Mouse (Mus musculus) yolk sac, embryonic 10.5 days (tissue): ENCODE measurements at regions not wholly inside any gene's neighbourhood (a gene's known extent, or its start where the extent isn't known, plus 50 kb on each side); places are given as distances from the start of the nearest gene placed in this dataset.

Experiments used
- DNase-seq: peaks from one replicate; pipeline ENCODE4 v3.0.0-alpha.2; 2017; ENCODE audit warnings: low spot score

DNA sequence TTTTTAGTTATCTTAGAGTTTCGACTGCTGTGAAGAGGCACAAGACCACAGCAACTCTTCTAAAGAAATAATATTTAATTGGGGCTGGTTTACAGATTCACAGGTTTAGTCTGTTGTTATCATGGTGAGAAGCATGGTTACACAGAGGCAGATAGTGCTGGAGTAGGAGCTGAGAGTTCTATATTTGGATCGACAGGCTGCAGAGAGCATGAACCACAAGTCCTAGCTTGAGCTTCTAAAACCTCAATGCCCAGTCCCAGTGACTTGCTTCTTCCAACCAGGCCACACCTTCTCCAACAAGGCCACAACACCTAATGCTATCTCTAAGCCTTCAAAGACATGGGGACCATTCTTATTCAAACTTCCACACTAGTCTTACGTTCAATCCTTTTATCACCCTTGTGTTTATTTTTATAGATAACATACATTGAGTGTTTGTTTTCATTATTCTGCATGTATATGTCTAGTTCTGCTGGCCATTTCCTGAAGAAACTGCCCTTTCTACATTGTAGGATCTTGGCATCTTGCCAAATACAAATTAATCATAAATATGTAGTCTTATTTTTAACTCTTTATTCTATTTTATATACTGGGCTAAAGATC is 452.8 kb upstream of the Dmac1 start:
- DNase-seq = no peak

DNA sequence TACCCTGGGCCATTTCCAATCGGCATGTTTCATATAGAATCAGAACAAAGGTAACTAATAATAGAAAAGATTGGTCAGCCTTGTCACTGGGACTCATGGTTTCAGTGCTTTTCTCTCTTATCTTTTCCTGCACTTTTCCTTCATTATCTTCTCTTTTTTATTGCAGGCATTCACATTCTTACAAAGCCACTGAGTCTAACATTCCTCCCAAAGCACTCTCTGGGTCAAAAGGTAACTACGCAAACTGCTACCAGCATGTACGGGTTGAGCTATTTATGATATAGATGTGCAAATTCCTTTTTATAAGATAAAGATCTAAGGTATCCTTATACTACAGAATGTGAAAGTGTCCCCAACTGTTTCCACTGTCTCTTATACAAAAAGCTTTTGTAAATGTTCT is 436.5 kb upstream of the Dmac1 start:
- DNase-seq = no peak

DNA sequence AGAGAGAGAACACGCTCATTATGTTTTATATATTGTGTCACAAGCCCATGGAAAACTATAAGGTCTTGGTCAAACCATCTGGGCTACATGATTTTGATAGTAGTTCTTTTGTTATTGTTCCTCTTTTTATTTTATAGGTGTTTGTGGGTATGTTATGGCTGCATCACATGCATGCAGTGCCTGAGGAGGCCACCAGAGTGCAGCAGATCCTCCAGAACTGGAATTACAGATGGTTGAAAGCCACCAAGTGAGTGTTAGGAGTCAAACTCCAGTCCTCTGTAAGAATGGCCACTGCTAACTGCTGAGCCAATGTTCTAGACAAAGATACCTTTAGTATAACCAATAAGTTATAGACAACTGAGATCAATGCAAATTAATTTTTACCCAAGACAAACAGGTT is 435.9 kb upstream of the Dmac1 start:
- no peak for DNase-seq

DNA sequence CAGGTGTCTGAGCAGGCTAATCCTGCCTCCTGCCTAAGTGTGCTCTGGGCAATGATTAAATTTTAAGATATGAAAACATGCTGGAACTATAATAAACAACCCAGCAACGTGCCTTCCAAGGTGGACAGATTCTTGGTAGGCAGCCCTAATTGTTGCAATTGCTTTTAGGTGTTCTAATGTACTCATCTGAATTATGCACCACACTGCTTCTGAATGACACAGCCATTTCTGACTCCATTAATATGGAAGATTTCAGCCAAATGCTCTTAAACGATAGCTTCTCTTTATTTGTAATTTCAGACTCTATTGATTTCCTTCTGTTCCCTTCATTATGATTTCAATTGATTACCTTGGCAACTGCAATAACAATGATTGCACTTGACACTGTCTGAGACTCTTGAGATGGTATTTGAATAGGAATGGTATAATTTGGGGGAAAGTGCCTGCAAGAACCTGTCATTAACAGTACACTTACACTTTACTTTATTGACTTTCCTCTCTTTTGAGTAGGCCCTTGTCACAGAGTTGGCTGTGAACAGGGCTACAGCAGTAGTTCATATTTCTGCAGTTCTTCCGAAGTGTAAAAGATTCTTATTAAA is 422.8 kb upstream of the Dmac1 start:
- DNase-seq = no peak

DNA sequence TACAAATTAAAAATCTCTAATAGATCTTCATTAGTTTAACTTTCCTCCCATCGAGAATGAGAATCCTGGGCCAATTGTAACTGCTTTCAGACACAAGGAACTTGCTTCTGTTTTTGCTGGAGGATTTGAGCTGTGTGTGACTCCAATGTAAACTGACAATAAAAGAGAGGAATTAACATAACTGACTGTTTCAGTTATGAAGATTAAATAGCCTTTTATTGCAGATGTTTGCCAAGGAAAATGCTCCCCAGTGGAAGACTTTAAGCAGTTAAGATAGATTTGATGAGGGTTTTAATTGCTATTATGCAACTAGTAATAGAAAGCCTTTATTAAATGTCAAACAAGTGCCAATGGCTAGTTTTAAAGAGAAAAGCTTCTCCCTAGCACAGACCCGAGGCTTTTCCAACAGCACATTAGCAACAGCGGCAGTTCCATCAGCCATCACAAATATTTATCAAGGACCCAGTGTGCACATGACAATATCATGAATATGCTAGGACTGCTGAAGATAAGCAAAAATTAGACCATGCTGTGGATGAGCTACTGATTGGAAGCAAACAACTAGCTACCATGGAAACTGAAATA is 398.6 kb upstream of the Dmac1 start:
- no peak for DNase-seq

DNA sequence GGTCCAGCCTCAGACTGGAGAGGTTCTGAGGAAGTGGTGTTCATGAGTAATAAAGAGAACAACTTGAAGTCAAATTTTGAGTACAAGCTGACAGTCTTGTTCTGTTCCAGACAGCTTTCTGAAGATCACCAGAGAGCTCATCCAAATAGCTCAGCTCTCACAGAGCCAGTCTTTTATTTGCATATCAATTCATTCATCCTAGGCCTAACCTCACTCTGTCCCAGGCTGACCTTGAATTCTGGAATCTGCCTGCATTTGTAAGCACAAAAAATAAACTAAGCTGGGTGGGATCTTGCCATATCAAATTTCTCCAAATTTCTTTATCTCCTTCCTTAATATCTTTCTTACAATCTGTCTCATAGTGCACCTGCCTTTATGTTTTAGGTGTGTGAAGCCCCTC is 362.9 kb upstream of the Dmac1 start:
- no peak for DNase-seq

DNA sequence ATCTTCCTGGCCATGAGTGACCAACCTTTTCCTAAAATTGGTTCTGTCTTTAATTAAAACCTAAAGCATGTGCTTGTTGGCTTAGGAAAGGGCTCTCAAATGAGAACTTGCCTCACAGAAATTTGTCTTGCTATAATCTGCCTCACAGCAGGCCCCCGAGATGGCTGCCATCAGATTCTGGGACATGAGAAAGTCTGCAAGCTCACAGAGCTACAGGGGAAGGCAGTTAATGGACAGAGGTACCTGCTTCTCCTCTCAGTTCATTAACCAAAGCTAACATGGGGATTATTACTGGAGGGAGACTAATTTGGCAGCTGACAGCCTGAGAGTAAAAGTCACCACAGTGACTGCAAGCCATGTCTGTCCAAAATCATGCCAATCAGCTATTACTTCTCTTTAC is 358.5 kb upstream of the Dmac1 start:
- DNase-seq = no peak

DNA sequence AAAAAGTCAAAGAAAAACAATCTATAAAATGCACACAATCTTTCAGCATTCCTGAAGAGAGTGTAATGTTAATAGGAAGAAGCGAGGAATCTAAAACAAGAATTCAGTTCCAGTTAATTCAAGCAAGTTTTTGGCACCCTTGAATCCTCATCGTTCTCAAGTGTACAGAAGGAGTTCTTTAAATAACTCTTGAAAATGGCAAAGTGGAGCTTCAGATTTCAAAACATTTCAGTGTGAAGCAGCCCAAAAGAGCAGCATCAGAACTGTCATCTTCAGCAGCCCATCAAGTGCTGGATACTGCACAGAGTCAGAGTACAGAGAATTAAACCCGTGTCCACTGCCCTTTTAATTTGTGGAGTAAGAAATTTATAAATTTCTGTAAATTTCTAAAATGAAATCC is 311.8 kb upstream of the Dmac1 start:
- DNase-seq = no peak

DNA sequence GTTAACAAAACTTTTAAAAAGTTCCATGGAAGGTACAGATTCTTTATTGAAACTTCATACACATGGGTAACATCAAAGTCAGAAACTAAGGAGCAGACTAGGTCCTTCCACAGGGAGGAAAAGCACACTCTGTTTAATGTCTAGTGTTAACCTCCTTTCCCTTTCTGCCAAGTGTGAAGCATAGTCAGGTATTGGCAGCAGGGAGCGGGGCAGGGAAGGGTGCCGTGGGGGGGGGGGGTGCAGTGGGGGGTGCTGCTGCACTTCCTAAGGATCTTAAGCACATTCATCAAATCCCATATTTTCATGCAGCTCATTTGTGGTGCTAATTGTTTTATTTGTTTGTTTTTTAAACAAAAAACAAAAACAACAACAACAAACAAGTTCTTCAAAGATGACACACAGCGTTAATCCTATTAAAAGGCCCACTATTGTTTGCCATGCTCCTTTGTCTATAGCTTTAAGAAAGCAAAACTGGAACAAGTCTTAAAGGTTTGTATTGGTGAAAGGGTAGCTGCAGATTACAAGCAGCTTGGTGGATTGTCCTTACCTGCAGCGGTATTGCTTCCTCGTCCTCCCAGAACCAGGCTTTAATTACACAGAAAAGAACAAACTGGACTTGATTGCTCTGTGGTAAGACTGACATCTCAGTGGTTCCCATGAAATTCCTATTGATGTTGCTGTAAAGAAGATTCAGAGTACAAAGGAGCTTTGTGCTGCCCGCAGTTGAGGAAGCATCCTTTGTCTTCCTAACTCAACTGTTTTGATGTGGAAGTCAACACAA is 310.2 kb upstream of the Dmac1 start:
- DNase-seq = no peak

DNA sequence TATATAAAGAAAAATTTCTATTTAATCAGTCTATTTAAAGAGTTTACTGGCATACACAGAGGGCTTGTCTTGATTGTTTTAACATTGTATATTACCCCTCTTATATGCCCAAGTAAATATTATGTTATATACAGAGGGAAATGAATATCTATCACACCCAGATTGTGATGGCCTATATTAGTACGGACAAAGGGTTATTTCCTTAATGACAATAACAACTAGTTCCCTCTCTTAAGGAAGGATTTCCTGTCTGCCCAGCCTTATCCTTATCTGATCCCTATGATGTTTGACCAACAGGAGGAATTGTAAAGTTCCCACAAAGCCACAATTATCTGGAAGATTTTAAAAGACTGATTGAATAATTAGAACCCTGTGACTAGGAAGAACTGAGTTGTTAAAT is 301.8 kb upstream of the Dmac1 start:
- no peak for DNase-seq

DNA sequence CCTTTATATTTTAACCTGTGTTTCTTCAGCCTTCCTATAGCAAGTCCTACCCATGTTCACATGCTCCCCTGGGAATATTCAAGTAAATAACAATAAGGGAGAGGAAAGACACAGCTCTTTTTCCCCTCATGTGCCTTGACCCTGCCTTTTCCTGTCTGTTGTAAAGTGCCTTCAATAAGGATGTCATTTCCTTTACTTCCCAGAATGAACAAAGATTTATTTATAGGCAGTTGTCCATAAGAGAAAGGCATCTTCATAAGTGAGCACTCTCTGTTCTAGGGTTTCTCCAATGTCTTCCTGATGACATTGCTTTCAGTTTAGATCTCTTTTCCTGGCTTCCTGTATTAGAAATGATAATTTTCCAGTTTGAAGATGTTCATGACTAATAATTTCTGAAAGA is 294.5 kb upstream of the Dmac1 start:
- no peak for DNase-seq

DNA sequence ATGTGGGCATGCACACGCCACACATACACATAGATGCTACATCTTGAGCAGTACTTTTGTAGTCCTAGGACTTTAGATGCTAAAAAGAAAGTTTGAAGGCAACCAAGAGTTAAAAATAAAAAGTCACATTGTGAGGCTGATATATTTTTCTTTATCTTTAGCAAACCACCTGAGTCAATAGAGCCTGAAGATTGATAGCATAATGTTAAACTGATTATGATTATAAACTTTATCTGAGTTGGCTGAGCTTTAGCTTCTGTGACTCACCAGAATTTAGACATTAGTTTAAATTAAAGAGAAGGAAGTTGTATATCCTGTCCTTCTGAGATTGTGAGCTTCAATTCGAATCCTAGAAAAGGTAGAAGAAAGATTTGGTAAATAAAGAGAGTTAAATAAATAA is 289.5 kb upstream of the Dmac1 start:
- DNase-seq = no peak

DNA sequence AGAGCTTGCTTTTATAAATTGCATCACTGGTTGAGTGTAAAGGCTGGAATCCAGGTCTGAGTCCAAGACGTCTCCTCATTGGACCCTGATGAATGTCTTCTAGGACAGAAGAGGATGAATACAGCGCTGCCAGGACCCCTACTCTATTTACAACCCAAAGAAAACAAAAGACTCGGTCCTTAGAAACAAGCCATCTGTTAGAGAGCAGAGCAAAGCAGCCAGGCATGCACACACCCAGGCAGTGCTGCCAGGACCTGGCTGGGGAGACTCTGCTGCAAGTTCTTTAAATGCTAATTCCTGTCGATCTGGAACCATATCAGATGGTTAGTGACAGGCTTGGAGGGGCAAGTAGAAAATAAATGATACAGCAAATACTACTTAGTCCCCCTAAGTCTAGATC is 284.4 kb upstream of the Dmac1 start:
- DNase-seq = no peak

DNA sequence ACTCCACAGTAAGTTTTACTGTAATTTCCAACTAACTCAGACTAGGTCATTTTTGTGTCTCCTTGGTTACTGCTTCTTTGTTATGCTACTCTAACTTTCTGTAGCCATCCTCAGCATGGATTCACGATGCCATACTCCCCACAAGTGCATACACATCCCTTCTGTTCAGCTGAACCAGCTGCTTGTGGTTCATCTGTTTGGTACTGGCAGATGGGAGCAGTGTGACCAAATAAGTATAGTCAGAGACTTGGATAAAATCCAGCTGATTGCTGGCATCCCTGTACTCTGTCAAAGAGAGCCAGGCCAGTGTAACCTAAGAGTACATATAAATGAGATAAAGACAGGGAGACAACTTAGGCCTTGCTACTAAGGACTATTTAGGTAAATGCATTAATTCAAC is 283.7 kb upstream of the Dmac1 start:
- no peak for DNase-seq

DNA sequence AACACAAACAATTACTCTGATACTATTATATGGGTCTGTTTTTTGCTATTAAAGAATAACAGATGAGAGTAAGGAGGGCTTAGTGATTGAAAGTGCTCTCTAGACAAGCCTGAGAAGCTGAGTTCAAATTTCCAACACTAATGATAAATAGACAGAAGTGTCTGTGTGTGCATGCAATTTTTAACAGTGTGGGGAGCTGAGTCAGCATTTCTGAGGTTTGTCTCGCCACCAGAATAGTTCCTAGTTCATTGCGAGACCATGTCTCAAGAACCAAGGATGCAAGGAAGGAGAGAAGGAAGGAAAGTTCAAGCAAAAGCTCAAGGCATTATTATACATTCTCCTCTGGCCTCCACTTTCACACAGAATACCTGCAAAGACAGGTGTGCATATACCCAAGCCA is 259.7 kb upstream of the Dmac1 start:
- no peak for DNase-seq

DNA sequence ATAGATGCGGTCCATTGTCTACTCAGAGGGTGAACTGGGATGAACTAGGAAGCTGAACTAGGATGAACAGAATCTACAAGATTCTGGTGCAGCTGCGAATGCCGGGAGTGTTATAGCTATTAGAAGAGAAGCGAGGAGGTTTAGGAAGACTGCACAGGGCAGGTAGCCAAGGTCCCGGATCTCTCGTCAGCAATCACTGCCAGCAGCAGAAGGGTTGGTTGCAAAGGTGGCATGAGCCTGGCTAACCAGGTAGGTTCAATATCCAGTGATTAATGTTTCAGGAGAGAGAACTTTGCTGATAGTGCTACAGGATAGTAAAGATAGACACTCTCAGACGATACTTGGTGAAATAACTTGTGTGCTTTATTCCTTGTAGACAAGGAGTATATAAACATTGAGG is 257.0 kb upstream of the Dmac1 start:
- no peak for DNase-seq

DNA sequence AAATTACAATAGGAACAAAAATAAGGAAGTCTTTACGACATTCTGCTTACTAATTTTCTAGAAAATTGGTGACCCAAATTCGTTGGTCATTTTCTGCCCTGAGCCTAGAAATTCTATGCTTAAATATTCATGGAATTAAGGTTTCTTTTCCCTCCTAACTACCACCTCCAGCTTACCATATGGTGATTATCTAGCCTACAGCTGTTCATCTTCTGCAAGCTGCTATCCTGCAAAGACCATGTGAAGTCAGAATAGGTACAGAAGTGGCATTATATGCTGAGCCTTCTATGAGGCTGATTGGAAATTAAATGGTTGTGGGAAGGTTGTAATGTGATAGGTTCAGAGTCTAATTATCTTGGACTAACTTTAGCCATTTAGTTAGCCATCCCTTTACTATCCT is 251.5 kb upstream of the Dmac1 start:
- DNase-seq = no peak

DNA sequence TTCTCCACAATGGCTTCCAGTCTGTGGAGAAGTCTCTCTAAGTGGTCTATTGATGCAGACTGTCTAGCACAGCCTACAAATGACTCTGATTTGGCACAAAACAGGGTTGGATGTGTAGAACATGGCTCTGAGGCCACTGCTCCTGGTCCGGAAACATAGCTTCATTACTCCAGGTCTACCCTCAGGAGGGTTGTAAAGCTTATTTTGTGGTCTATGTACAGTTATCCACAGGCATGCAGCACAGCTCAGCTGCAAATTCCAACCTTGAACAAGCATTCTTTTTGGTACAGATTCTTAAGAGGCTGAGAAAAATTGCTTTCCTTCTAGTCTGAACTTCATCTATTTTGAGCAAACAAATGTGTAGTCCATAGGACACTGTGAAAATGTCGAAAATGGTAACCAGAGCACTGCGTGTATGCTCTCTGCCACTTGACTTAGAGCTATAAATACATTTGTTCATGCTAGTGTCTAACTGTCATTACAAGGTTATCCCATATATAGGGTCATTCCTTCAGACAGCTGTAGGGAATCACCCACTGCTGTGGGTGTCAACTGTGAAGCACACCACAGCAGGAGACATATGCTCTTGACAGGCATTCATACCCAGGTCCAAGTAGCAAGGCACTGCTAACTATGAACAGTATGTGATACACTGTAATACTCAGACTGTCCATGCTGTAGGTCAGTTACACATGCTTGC is 239.5 kb upstream of the Dmac1 start:
- no peak for DNase-seq
